Mouse (Mus musculus) thymus, adult 2 months (tissue): ENCODE data around the gene Cacna1d.

Source experiments
- CTCF ChIP-seq: fragments of 200-500 bp; IDR thresholded peaks from 2 replicates; pipeline ENCODE4 v1.5.1; 2012; ENCODE audit warnings: mild to moderate bottlenecking, control low read depth, low read length, moderate library complexity, borderline replicate concordance; ENCODE audit not compliant: control insufficient read depth, poor library complexity, insufficient read depth; ENCODE audit errors: extremely low read depth
- POLR2A ChIP-seq: fragments of 200-500 bp; IDR thresholded peaks from 2 replicates; pipeline ENCODE4 v1.6.1; 2012; ENCODE audit warnings: mild to moderate bottlenecking, low read length, control low read depth, moderate library complexity; ENCODE audit not compliant: control insufficient read depth, poor library complexity, insufficient read depth; ENCODE audit errors: extremely low read depth

- no peak for TF ChIP-seq CTCF
- no peak for TF ChIP-seq POLR2A
Observed at GRCm38 (mm10) chr14:30182624-30183524, 308.4 kb downstream of the Cacna1d start.
